Mouse (Mus musculus) liver, embryonic 15.5 days (tissue): Measurements from ENCODE around the gene Hist2h3c2. TPM values are rescaled to one million over a fixed set of nuclear protein-coding genes. Genes with fewer than 3 reads are reported as not detected.
A peak's percentile ranks its signal among the peaks of the same experiment; 100 is the strongest.
"Not testable (repeated sequence)": the region's sequence is repeated elsewhere in the genome, so short reads cannot be mapped to it uniquely, and the experiment has no call there.

Experiments
- ATAC-seq: fragments of 200-750 bp; cut with Nextera tagmentation; 2 replicates; pipeline ENCODE4 v1.8.0; 2017; ENCODE audit warnings: moderate number of reproducible peaks, mild to moderate bottlenecking, moderate library complexity; ENCODE audit not compliant: insufficient read depth
- H3K27ac ChIP-seq: fragments of 300-500 bp; sonication (generic); replicated peaks from 2 replicates; pipeline ENCODE4 v1.5.1; 2015; ENCODE audit warnings: mild to moderate bottlenecking, inconsistent platforms
- H3K27me3 ChIP-seq: fragments of 300-500 bp; sonication (generic); 2 replicates; pipeline ENCODE4 v1.6.1; 2015; ENCODE audit warnings: mild to moderate bottlenecking, inconsistent platforms
- H3K36me3 ChIP-seq: fragments of 300-500 bp; sonication (generic); replicated peaks from 2 replicates; pipeline ENCODE4 v1.6.1; 2015; ENCODE audit warnings: moderate library complexity, mild to moderate bottlenecking, inconsistent platforms
- H3K4me1 ChIP-seq: fragments of 300-500 bp; sonication (generic); replicated peaks from 2 replicates; pipeline ENCODE4 v1.6.1; 2015; ENCODE audit warnings: inconsistent platforms
- H3K4me2 ChIP-seq: fragments of 300-500 bp; sonication (generic); 2 replicates; pipeline ENCODE4 v1.6.1; 2015; ENCODE audit warnings: moderate library complexity, mild to moderate bottlenecking, inconsistent platforms
- H3K4me3 ChIP-seq: fragments of 300-500 bp; sonication (generic); replicated peaks from 2 replicates; pipeline ENCODE4 v1.5.1; 2015; ENCODE audit warnings: mild to moderate bottlenecking, inconsistent platforms
- H3K9ac ChIP-seq: fragments of 300-500 bp; sonication (generic); 2 replicates; pipeline ENCODE4 v1.6.1; 2015; ENCODE audit warnings: moderate library complexity, mild to moderate bottlenecking, inconsistent platforms
- H3K9me3 ChIP-seq: fragments of 300-500 bp; sonication (generic); replicated peaks from 2 replicates; pipeline ENCODE4 v1.6.1; 2016; ENCODE audit warnings: inconsistent platforms
- WGBS: fragments of 180-500 bp; shearing (Covaris S2); methylation state at CpG from one replicate; pipeline ENCODE4 v1.1.7; 2015; ENCODE audit warnings: mixed read lengths; ENCODE audit not compliant: insufficient replicate concordance; 5-methylcytosine and 5-hydroxymethylcytosine counted together
- polyA plus RNA-seq: library from polyadenylated mRNA; unstranded; fragments of >200 nt; fragmentation: Nextera tagmentation; extraction: Ambion mirVana; gene quantifications from 2 replicates; pipeline ENCODE4 v1.2.1, GENCODE M21; 2015

The Hist2h3c2 gene
- polyA plus RNA-seq, 1 experiment from 2014 or later, result 13.6 TPM

- Histone ChIP-seq H3K4me3 (no peak overlapping the region), H3K9ac (no peak overlapping the region), H3K27me3 (peaks cover 17% of the 10 kb centered on the region), H3K36me3 (no peaks in the 10 kb centered on the region), H3K9me3 (no peaks in the 10 kb centered on the region), H3K4me2 (no peak overlapping the region), H3K27ac (no peak overlapping the region), H3K4me1 (0 out of 2 replicates have a peak, but pooled peaks cover 5% of the 10 kb centered on the region)
- no peak for ATAC-seq
- 36% methylated on average over 15 of the region's 15 CpGs for WGBS
These were observed 29.7 kb downstream of the Hist2h3c2 start for GRCm38 (mm10) chr3:96209242-96209641.

- no peak overlapping the region for H3K27ac ChIP-seq
- H3K4me1 ChIP-seq, result 0 out of 2 replicates have a peak, but pooled peaks cover 5% of the 10 kb centered on the region
- no peak for ATAC-seq
These were observed 31.1 kb downstream of the Hist2h3c2 start for GRCm38 (mm10) chr3:96207819-96208218.

DNA sequence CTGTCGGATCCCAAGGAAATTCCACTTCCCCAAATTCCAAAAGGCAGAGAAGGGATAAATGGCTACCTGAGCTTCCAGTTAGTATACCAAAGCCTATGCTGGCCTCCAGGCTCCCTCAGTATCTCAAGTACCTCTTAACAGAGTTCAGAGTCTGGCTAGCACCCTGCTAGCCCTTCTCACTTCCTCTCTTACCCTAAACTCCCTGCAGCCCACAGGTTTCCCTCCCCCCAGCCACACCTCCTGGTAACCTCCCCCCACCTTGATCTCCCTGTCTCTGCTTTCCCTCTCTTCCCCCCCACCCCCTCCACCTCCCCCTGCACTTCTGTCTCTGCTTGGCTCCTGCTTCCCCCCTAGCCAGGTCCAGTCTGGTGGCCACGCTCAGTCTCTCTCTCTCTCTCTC lies 39.2 kb downstream of the Hist2h3c2 start:
- no peaks in the 10 kb centered on the region for H3K36me3 ChIP-seq
- 58% methylated on average over 2 of the region's 2 CpGs for WGBS

More at GRCm38 (mm10) chr3:96207819-96208218, 31.1 kb downstream of the Hist2h3c2 start:
- H3K36me3 ChIP-seq, result no peaks in the 10 kb centered on the region
- H3K4me3 ChIP-seq, result no peak overlapping the region
- H3K9me3 ChIP-seq, result no peaks in the 10 kb centered on the region
- H3K9ac ChIP-seq, result no peak overlapping the region
- peaks cover 17% of the 10 kb centered on the region for H3K27me3 ChIP-seq
- no peak overlapping the region for H3K4me2 ChIP-seq
- WGBS, result 65% methylated on average over 3 of the region's 3 CpGs

DNA sequence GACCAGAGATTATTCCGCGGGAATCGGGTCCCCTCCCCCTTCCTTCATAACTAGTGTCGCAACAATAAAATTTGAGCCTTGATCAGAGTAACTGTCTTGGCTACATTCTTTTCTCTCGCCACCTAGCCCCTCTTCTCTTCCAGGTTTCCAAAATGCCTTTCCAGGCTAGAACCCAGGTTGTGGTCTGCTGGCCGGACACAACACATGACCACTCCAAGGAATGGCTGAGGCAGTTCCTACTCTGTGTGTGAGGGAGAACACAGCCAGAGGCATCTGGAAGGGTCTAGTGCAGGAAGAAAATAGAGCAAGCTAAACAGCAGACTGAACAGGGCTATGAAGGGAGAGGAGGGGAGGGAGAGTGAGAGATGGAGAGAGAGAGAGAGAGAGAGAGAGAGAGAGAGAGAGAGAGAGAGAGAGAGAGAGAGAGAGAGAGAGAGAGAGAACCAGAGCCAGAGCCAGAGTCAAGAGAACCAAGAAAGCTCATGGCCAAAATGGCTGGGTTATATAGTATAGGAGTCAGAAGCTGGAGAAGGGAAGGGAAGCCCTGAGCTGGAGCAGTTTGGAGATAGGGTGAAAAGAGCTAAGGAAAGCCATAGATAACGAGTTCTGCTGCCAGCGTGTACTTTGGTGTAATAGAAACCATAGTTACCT lies 40.2 kb downstream of the Hist2h3c2 start:
- not testable (repeated sequence) for H3K9me3 ChIP-seq, H3K4me3 ChIP-seq, H3K27me3 ChIP-seq, ATAC-seq, H3K36me3 ChIP-seq, H3K27ac ChIP-seq, H3K9ac ChIP-seq
- Histone ChIP-seq H3K4me2 (peak overlapping the region; percentile 99), H3K4me1 (peaks cover 31% of the 10 kb centered on the region)
- WGBS, result 16% methylated on average over 8 of the region's 8 CpGs

More for the DNA sequence above, 39.2 kb downstream of the Hist2h3c2 start:
- peaks cover 31% of the 10 kb centered on the region for H3K4me1 ChIP-seq
- H3K4me3 ChIP-seq, result no peak overlapping the region
- ATAC-seq, result no peak
- H3K27ac ChIP-seq, result no peak overlapping the region
- no peak overlapping the region for H3K4me2 ChIP-seq
- no peak overlapping the region for H3K9ac ChIP-seq
- H3K27me3 ChIP-seq, result no peaks in the 10 kb centered on the region
- no peaks in the 10 kb centered on the region for H3K9me3 ChIP-seq

DNA sequence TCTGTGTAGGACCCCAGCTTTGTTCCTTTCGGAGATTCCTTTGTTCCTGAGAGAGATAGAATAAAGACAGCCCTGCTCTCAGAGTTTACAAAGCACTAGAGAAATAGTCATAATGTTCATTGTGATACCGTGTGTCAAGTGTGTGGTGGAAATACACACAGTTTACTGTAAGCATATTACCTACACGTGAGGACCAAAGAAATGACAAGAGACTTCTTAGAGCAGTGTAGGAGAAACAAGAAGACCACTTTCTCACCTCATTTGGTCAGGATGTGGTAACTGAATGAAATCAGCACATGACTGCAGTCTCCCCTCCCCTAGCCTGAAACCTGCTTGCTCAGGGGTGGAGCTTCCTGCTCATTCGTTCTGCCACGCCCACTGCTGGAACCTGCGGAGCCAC lies 40.7 kb downstream of the Hist2h3c2 start:
- Histone ChIP-seq H3K9ac (peak overlapping the region; percentile 57), H3K27ac (peak overlapping the region; percentile 63), H3K9me3 (no peaks in the 10 kb centered on the region), H3K27me3 (peaks cover 6% of the 10 kb centered on the region), H3K36me3 (no peaks in the 10 kb centered on the region), H3K4me3 (peak overlapping the region; percentile 73), H3K4me1 (peaks cover 31% of the 10 kb centered on the region), H3K4me2 (peak overlapping the region; percentile 99)
- 4% methylated on average over 6 of the region's 6 CpGs for WGBS
- ATAC-seq, result peak; percentile 38

- Histone ChIP-seq H3K27ac (peak overlapping the region; percentile 90), H3K4me3 (peak overlapping the region; percentile 73), H3K9ac (peak overlapping the region; percentile 73), H3K36me3 (no peaks in the 10 kb centered on the region), H3K27me3 (peaks cover 16% of the 10 kb centered on the region), H3K9me3 (no peaks in the 10 kb centered on the region), H3K4me2 (peak overlapping the region; percentile 99), H3K4me1 (peaks cover 31% of the 10 kb centered on the region)
- under 1% methylated on average over 50 of the region's 50 CpGs for WGBS
- ATAC-seq, result peak; percentile 85
These were observed 41.7 kb downstream of the Hist2h3c2 start for GRCm38 (mm10) chr3:96197129-96197749.

- H3K36me3 ChIP-seq, result no peaks in the 10 kb centered on the region
- peaks cover 31% of the 10 kb centered on the region for H3K4me1 ChIP-seq
- H3K27me3 ChIP-seq, result peaks cover 19% of the 10 kb centered on the region
- H3K4me2 ChIP-seq, result peak overlapping the region; percentile 99
- H3K4me3 ChIP-seq, result peak overlapping the region; percentile 73
- H3K9me3 ChIP-seq, result no peaks in the 10 kb centered on the region
- no peak for ATAC-seq
- peak overlapping the region; percentile 73 for H3K9ac ChIP-seq
- WGBS, result 16% methylated on average over 27 of the region's 27 CpGs
- H3K27ac ChIP-seq, result peak overlapping the region; percentile 90
These were observed 42.3 kb downstream of the Hist2h3c2 start for GRCm38 (mm10) chr3:96196437-96197128.

DNA sequence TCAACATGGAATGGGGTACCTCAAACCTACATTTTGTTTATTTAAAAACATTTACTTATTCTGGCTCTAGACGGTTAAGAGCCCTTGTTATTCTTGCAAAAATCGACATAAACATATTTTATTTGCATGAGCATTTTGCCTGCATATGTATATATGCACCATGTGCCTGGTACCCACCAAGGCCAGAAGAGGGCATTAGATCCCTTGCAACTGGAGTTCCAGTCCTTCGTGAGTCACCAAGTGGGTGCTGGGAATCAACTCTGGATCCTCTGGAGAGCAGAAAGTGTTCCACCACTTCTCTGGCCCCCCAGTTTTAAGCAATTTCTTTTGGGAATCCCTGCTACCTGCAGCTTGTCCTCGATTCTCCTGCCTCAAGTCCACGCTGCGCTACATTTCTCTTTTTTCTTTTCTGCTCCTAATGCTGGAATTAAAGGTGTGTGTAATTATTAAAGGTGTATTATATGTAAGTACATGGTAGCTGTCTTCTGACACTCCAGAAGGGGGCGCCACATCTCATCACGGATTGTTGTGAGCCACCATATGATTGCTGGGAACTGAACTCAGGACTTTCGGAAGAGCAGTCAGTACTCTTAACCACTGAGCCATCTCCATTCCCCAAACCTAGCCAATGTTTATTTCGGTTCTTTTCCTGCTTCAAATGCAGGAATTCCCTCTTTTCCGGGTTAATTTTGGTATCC lies 43.2 kb downstream of the Hist2h3c2 start:
- H3K9me3 ChIP-seq, result no peaks in the 10 kb centered on the region
- no peak overlapping the region for H3K27ac ChIP-seq
- no peak overlapping the region for H3K4me3 ChIP-seq
- H3K9ac ChIP-seq, result no peak overlapping the region
- WGBS, result 86% methylated on average over 11 of the region's 11 CpGs
- H3K36me3 ChIP-seq, result no peaks in the 10 kb centered on the region
- ATAC-seq, result no peak
- H3K4me1 ChIP-seq, result peaks cover 31% of the 10 kb centered on the region
- peak overlapping the region; percentile 99; the same call in 1 of the 2 replicates for H3K4me2 ChIP-seq
- H3K27me3 ChIP-seq, result peaks cover 19% of the 10 kb centered on the region

DNA sequence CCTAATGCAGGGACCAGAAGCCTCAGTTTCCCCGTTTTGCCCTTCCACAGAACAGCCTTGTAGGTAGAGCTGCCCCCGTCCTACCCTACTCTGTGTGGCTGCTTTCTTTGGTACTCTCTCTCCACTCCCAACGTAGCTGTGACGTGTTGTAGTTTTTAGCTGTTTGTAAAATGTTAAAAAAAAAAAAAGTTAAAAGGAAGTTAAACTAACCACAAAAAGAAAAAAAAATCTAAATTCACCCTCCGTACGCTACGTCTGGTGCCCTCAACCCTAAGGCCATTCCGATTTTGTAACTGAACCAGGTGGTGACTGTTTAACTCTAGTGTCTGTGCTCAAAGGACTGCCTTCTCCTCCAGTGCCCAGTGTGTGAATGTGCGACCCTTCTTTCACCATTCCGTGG lies 44.0 kb downstream of the Hist2h3c2 start:
- no peaks in the 10 kb centered on the region for H3K9me3 ChIP-seq
- H3K4me2 ChIP-seq, result no peak overlapping the region
- no peak overlapping the region for H3K27ac ChIP-seq
- H3K27me3 ChIP-seq, result peaks cover 19% of the 10 kb centered on the region
- peaks cover 31% of the 10 kb centered on the region for H3K4me1 ChIP-seq
- no peak overlapping the region for H3K4me3 ChIP-seq
- H3K9ac ChIP-seq, result no peak overlapping the region
- no peak for ATAC-seq
- no peaks in the 10 kb centered on the region for H3K36me3 ChIP-seq
- 55% methylated on average over 10 of the region's 10 CpGs for WGBS

GRCm38 (mm10) chr3:96192977-96193376 lies 46.0 kb downstream of the Hist2h3c2 start:
- Histone ChIP-seq H3K4me2 (no peak overlapping the region), H3K9me3 (no peaks in the 10 kb centered on the region), H3K9ac (no peak overlapping the region), H3K36me3 (no peaks in the 10 kb centered on the region), H3K4me1 (peaks cover 20% of the 10 kb centered on the region), H3K4me3 (no peak overlapping the region), H3K27me3 (peaks cover 19% of the 10 kb centered on the region), H3K27ac (no peak overlapping the region)
- no peak for ATAC-seq
- 61% methylated on average over 12 of the region's 12 CpGs for WGBS
